Mouse (Mus musculus): ENCODE data around the gene Olfr630. TPM values are rescaled to one million over a fixed set of nuclear protein-coding genes. Genes with fewer than 3 reads are reported as not detected.
"Not testable (repeated sequence)": the region's sequence is repeated elsewhere in the genome, so short reads cannot be mapped to it uniquely, and the experiment has no call there.

Gene Olfr630
- total RNA-seq (2021): not detected

DNA sequence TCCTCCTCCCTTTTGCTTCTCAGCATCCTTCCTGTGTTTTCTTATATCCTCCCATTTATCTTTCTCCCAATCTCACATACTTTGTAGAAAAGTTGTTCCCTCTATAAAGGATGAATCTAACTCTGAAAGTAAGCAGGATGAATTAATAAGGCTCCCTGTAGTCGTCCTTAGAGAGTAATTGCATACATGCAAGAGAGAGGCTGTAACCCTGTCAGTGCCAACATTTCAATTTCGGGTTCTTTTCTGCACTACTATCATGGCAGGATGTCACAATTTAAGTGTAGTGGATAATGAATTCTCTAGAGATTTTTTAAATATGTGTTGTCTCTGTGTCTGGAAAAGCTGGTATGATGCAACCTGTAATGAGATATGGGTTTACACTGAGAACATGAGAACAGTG, at the start of gene Olfr630:
TSS of gene Olfr630 (minus strand) at position 101 of the 400 bp plus-strand sequence.
- DNase-seq: no peak

DNA sequence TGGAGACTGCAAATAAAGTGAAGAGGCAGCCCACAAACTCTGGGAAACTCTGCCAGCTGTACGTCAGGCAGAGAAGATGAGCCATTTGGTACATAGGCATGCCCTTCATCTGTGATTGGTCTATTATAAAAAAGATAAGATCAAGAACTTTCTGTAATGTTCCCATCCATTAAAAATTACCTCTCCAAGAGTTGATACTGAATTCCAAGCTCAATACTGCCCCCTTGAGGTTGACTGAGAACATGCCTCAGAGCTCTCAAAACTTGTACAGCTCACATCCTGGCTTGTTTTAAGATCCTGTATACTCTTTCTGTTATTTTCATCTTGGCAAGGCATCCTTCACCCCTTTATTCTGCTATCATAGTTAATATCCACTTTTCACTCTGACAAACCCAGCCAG, 49.7 kb upstream of the Olfr630 start:
- DNase-seq: peak in 1 of 2 experiments; percentile 5

DNA sequence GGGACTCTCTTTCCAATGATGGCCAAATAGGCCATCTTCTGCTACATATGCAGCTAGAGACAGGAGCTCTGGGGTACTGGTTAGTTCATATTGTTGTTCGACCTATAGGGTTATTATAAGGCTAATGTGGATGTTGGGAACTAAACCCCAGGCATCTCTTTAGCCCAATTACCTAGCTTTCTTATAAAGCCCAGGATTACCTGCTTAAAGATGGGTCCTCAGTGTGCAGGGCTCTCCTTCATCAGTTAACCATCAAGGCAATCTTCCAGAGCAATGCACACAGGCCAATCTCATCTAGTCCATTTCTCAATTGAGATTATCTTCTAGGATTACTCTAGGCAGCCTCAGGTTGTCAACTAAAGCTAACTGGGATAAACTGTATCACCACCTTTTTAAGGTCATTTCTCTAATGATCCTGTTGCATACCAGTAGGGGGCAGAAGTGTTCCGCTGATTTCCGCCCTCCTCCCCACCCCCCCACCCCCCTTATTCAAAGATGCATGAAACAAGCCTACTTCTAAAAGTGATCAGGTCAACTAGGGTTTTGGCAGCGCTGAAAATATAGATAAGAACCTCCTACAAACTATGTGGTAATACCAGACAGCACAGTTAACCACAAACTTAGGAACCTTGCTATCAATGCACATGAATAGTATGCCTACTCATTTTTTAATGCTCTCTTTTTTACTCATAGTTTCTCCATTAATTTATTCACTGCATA, 35.7 kb upstream of the Olfr630 start:
- DNase-seq: no peak

DNA sequence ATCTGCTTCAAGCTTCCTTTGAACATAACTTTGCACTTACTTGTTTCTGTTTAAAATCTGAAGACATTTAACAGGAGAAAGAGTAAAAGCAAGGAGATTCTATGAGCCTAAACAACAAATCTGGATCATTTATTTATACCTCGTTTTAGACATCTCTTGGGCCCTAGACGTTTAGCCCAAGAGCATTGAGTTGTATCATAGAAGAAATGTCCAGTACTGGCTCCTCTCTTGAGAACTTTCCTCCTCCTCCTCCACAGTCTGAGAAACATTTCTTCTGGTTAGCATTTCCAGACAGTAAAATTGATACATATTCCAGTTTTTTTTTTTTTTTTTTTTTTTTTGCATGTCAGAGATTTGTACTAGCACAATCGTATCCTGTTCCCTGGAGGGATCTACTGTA, 34.6 kb upstream of the Olfr630 start, which contains the start of gene Olfr67:
TSS of gene Olfr67 (minus strand) at position 101 of the 400 bp plus-strand sequence.
- no peak for DNase-seq

DNA sequence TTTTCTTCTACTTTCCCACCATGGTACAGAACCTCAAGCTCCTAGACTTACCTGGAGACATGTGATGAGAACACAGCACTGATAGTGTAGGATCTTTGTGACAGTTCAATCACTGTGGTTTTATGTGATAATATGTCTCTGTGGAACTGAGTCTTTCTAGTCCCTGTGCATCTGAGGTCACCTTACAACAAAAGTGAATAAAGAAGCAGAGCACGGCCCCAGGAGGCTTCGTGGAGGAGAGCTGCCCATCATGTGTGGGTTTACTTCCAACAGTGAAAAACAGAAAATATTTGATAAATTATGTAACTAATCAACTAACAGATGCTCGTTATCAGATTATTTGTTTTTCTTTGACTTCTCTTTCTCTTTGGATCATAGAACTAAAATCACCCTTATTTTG, 22.5 kb upstream of the Olfr630 start, which contains the start of gene Olfr68:
TSS of gene Olfr68 (minus strand) at position 101 of the 400 bp plus-strand sequence.
- DNase-seq: no peak

DNA sequence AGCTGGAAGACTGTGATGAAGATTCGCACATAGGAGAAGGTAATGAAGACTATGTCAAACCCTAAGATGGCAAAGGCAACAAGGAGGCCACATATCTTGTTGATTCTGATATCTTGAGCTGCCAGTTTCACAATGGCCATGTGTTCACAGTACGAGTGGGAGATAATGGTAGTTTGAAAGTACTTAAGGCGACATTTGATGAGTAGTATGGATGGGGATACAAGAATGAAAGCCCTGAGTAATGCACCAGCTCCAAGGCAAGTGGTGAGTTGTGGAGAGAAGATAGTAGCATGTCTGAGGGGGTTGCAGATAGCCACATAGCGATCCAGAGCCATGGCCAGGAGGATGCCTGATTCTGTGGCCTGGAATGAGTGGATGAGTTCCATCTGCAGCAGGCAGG, 20.5 kb upstream of the Olfr630 start:
- DNase-seq: not testable (repeated sequence)

DNA sequence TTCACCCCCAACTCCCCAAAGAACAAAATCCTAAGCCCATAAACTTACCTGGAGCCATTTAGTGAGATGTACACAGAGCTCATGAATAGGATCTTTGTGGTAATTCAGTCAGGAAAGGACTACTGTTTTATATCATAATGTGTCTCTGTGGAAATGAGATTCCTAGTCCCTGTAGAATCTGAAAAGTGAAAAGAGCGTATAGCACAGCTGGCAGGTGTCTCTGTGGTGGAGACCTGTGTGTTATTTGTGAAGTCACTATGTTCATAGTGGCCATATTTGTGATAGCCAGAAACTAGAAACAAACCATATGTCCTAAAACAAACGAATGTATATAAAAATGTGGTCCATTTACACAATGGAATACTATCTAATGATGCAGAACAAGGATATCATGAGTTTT, 14.4 kb upstream of the Olfr630 start, which contains the start of gene Olfr69:
TSS of gene Olfr69 (minus strand) at position 101 of the 400 bp plus-strand sequence.
- DNase-seq: no peak

DNA sequence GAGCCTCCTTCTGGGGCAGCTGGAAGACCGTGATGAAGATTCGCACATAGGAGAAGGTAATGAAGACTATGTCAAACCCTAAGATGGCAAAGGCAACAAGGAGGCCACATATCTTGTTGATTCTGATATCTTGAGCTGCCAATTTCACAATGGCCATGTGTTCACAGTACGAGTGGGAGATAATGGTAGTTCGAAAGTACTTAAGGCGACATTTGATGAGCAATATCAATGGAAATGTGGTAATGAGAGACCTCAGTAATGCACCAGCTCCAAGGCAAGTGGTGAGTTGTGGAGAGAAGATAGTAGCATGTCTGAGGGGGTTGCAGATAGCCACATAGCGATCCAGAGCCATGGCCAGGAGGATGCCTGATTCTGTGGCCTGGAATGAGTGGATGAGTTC, 10.6 kb upstream of the Olfr630 start:
- DNase-seq: not testable (repeated sequence)

DNA sequence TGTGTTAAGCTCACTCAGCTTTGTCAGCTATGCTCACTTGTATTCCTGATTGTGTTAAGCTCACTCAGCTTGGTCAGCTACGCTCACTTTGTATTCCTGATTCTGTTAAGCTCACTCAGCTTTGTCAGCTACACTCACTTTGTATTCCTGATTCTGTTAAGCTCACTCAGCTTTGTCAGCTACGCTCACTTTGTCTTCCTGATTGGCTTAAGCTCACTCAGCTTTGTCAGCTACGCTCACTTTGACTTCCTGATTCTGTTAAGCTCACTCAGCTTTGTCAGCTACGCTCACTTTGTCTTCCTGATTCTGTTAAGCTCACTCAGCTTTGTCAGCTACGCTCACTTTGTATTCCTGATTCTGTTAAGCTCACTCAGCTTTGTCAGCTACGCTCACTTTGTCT, 5.1 kb upstream of the Olfr630 start:
- not testable (repeated sequence) for DNase-seq

DNA sequence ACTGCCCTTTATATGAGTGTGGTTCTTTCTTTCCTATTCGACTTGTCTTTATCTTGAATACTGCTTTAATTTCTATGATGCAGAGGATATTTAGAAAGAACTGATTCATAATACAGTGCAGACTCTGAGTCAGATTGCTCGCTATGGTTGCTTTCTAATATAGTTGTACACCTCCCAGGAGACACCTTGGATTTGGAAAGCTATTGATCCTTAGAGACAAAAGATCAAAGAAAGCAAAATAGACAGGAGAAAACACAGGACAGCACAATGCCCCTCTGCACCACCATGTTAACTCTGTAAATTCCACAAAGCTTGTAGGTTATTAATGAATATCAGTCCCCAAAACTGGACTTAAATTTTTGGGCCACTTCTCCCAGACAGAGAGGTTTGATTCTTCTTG, 12.3 kb downstream of the Olfr630 start, which contains the start of gene Olfr629:
TSS of gene Olfr629 (minus strand) at position 101 of the 400 bp plus-strand sequence.
- DNase-seq: no peak

DNA sequence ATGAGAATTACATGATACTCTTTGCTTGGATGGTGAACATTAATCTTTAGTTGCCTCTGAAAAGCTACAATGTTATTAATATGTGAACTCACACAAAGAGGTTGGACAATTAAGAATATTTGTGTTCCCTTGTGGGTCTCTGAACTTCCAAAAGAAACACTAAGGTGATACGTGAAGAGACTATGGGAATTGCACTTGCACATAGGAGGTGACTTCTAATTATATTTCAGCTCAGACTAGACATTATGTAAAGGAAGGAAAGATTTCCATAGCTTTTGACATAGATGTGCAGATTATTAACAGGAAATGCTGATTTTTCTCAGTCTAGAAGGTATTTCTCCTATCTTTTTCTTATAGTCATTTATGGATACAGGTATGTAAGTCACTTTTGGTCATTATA, 27.1 kb downstream of the Olfr630 start, which contains the start of gene Olfr628:
TSS of gene Olfr628 (plus strand) at position 301 of the 400 bp plus-strand sequence.
- no peak for DNase-seq

DNA sequence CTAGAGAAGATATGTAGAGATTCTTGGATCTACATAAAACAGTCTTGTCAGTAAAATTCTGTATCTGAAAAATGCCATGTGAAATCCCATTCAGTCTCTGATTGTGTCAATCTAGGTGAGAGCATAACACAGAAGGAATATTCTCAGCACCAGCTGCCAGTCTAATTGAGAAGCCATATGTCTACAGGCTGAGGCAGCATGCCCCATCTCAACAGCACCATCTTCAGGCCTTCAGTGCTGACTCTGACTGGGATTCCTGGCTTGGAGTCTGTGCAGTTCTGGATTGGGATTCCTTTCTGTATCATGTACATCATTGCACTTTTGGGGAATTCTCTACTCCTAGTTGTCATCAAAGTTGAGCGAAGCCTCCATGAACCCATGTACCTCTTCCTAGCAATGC, 40.7 kb downstream of the Olfr630 start:
- DNase-seq: peak; percentile 7 to 11

DNA sequence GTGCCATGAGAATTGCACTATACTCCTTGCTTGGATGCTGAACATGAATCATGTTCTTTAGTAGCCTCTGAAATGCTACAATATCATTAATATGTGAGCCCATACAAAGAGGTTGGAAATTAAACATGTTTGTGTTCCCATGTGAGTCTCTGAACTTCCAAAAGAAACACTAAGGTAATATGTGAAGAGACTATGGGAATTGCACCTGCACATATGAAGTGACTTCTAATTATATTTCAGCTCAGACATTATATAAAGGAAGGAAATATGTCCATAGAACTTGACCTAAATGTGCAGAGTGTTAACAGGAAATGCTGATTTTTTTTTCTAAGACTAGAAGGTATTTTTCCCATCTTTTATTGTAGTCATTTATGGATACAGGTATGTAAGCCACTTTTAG, 42.8 kb downstream of the Olfr630 start, which contains the start of gene Olfr243:
TSS of gene Olfr243 (plus strand) at position 301 of the 400 bp plus-strand sequence.
- no peak for DNase-seq

DNA sequence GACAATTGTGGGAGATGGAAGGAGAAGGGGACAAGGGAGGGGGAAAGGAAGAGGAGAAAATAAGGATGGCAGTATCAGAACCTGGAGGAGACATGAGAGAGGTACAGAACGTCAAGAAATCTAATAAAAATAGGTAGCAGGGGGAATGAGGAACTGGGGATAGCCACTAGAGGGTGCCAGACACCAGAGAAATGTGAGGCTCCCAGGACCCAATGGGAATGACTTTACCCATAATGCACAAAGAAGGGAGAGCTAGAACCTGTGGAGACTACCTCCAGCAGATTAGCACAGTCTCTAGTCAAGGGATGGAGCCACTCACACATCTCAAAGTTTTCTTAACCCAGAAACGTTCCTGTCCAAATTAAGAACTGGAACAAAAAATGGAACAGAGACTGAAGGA, 45.1 kb downstream of the Olfr630 start:
- DNase-seq: no peak

Other genes starting within 250 kb of the Olfr630 start
- not detected for gene Olfr610, start 245.2 kb downstream of the Olfr630 start, total RNA-seq (2021)
- not detected for gene Olfr611, start 236.5 kb downstream of the Olfr630 start, total RNA-seq (2021)
- not detected for gene Olfr612, start 214.6 kb downstream of the Olfr630 start, total RNA-seq (2021)
- gene Olfr613, start 209.3 kb downstream of the Olfr630 start, total RNA-seq (2021): not detected
- not detected for gene Olfr615, start 201.3 kb downstream of the Olfr630 start, total RNA-seq (2021)
- not detected for gene Olfr616, start 188.2 kb downstream of the Olfr630 start, total RNA-seq (2021)
- gene Olfr617, start 184.3 kb downstream of the Olfr630 start, total RNA-seq (2021): not detected
- gene Olfr618, start 167.2 kb downstream of the Olfr630 start, total RNA-seq (2021): not detected
- gene Olfr619, start 156.8 kb downstream of the Olfr630 start, total RNA-seq (2021): not detected
- not detected for gene Olfr620, start 144.8 kb downstream of the Olfr630 start, total RNA-seq (2021)
- gene Olfr622, start 114.6 kb downstream of the Olfr630 start, total RNA-seq (2021): not detected
- not detected for gene Olfr623, start 93.6 kb downstream of the Olfr630 start, total RNA-seq (2021)
- not detected for gene Olfr624, start 86.1 kb downstream of the Olfr630 start, total RNA-seq (2021)
- gene Olfr625-ps1, start 74.6 kb downstream of the Olfr630 start, total RNA-seq (2021): not detected
- not detected for gene Olfr243, start 42.7 kb downstream of the Olfr630 start, total RNA-seq (2021)
- gene Olfr628, start 27.0 kb downstream of the Olfr630 start, total RNA-seq (2021): not detected
- gene Olfr629, start 12.4 kb downstream of the Olfr630 start, total RNA-seq (2021): not detected
- gene Olfr69, start 14.3 kb upstream of the Olfr630 start, total RNA-seq (2021): not detected
- gene Olfr68, start 22.4 kb upstream of the Olfr630 start, total RNA-seq (2021): not detected
- gene Olfr67, start 34.5 kb upstream of the Olfr630 start, total RNA-seq (2021): not detected
- 10 to 100 TPM; 35.4 to 54.6 TPM for gene Hbb-bt, start 56.7 kb upstream of the Olfr630 start, total RNA-seq (2021)
- 100 to 1,000 TPM; 247 to 439 TPM for gene Hbb-bs, start 70.8 kb upstream of the Olfr630 start, total RNA-seq (2021)
- not detected for gene Hbb-bh2, start 83.2 kb upstream of the Olfr630 start, total RNA-seq (2021)
- not detected for gene Hbb-bh1, start 85.8 kb upstream of the Olfr630 start, total RNA-seq (2021)
- not detected for gene Hbb-y, start 95.9 kb upstream of the Olfr630 start, total RNA-seq (2021)
- not detected for gene Olfr66, start 128.9 kb upstream of the Olfr630 start, total RNA-seq (2021)
- gene Olfr64, start 137.2 kb upstream of the Olfr630 start, total RNA-seq (2021): not detected
- gene Olfr65, start 146.2 kb upstream of the Olfr630 start, total RNA-seq (2021): not detected
- gene Olfr631, start 171.5 kb upstream of the Olfr630 start, total RNA-seq (2021): not detected
- gene Olfr632, start 177.0 kb upstream of the Olfr630 start, total RNA-seq (2021): not detected
- not detected for gene Olfr633, start 187.1 kb upstream of the Olfr630 start, total RNA-seq (2021)
- gene Olfr635, start 213.8 kb upstream of the Olfr630 start, total RNA-seq (2021): under 1 TPM; 0.10 to 0.13 TPM
- gene Olfr638, start 241.4 kb upstream of the Olfr630 start, total RNA-seq (2021): not detected